Mouse (Mus musculus): ENCODE measurements around the gene C2cd6. TPM values are rescaled to one million over a fixed set of nuclear protein-coding genes. Genes with fewer than 3 reads are reported as not detected.

Gene C2cd6
- polyA plus RNA-seq, 1 experiment from 2014 or later, result not detected

DNA sequence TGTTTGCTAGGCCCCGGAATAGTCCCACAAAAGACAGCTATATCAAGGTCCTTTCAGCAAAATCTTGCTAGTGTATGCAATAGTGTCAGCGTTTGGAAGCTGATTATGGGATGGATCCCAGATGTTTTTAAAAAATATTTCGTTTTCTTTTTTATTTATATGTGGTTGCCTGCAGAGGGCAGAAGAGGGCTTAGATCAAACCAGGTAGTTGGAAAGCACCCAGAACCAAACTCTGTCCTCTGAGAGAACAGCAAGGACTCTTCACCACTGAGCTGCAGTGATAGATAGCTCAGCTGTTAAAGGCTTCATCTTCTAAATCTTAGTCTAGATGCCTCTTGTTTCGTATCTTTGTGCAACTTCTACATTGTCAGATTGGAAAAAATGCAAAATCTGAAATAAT lies 85.5 kb downstream of the C2cd6 start:
- H3K36me3 ChIP-seq (ENCODE audit: inconsistent target), result no peaks in the 10 kb centered on the region
- H3K4me3 ChIP-seq (ENCODE audit: inconsistent target), result no peak overlapping the region
- WGBS (ENCODE audit: missing documents), result 38% methylated on average over 4 of the region's 4 CpGs
- H3K79me2 ChIP-seq (ENCODE audit: inconsistent target), result no peaks in the 10 kb centered on the region
- no peak overlapping the region for H3K27ac ChIP-seq

Other genes starting within 250 kb of the C2cd6 start
- 15.8 to 20.6 TPM (median 16.0 TPM) in 3 replicates for gene Trak2, start 121.5 kb downstream of the C2cd6 start, polyA plus RNA-seq (2018)
- 14.5 to 18.3 TPM (median 15.9 TPM) in 3 replicates for gene Stradb, start 121.4 kb downstream of the C2cd6 start, polyA plus RNA-seq (2018)
- 7.4 to 14.5 TPM (median 9.3 TPM) in 3 replicates for gene Tmem237, start 25.5 kb upstream of the C2cd6 start, polyA plus RNA-seq (2018)
- gene Mpp4, start 68.5 kb upstream of the C2cd6 start, polyA plus RNA-seq (2018), result 0.09 to 0.40 TPM (median 0.16 TPM) in 3 replicates
- 10.9 to 14.3 TPM (median 12.3 TPM) in 3 replicates for gene Als2, start 142.3 kb upstream of the C2cd6 start, polyA plus RNA-seq (2018)
- 3.5 to 7.0 TPM (median 5.2 TPM) in 3 replicates for gene Cdk15, start 162.0 kb upstream of the C2cd6 start, polyA plus RNA-seq (2018)